Mouse (Mus musculus): ENCODE measurements around the gene Kcnd3.

GRCm38 (mm10) chr3:105612423-105612814, 160.3 kb downstream of the Kcnd3 start:
- TF ChIP-seq CTCF (IDR thresholded peaks at IDR 0.05; ENCODE audit: low read depth) (no peak), EP300 (IDR thresholded peaks at IDR 0.05; ENCODE audit: low read depth) (no peak)
